Mouse (Mus musculus): ENCODE data around the gene Acsf3. TPM values are rescaled to one million over a fixed set of nuclear protein-coding genes. Genes with fewer than 3 reads are reported as not detected.

Acsf3 gene
- polyA plus RNA-seq, 1 experiment: 18.6 TPM

DNA sequence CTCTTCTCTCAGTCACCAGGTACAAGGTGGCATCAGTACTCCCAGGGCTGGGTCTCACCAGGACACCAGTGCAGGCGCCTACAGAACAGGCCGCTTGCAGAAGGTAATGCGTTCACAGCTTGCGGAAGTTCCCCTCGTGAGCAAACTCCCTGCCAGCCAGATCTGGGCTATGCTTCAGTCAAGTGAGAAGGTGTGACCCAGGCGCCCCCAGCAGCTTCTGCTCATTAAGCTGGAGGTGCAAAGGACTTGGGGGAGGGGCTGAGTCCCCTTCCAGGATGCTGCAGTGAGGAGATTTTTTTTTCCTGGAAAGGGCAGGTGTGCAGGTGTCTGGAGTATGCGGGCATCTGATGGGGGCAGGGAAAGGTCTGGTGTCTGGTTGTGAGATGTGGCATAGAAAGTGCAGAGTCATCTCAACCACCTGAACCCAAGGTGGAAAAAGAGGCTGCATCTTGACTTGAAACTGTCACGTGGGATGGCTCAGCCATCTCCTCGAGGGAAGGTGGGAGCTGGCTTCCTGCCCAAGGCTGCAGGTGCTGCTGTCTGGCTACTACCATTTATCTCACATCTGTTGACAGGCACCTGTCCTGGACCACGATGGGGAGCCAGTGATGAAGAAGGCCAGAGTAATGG, 2.7 kb upstream of the Acsf3 start:
- no peaks in the 10 kb centered on the region for H3K27me3 ChIP-seq (ENCODE audit: control insufficient read depth, insufficient read depth, low read length)
- no peak for TF ChIP-seq CTCF (IDR thresholded peaks at IDR 0.05; ENCODE audit: control insufficient read depth, insufficient read depth, insufficient replicate concordance, low read depth, low read length)
- no peak for TF ChIP-seq POLR2A (IDR thresholded peaks at IDR 0.05; ENCODE audit: control insufficient read depth, low read depth, low read length)

DNA sequence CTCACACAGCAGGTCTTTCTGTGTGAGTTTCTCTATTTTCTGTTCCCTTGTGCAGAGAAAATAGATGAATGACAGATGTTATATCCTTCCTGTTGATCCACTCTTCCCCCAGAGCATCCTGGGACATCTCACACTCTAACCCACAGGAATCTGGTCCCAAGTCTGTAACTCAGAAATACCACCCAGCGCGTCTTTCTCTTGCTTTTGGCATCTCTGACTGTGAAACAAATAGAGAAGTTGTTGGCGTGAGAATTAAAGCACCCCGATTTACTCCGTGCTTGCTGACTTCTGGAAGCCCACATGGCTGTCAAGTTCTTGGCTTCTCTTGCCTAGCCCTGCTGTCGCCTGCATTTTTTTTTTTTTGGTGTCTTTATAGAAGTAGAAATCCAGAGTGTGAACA, 2.4 kb downstream of the Acsf3 start:
- Histone ChIP-seq H3K4me3 (ENCODE audit: control insufficient read depth, low read depth, low read length) (no peak overlapping the region), H3K27me3 (ENCODE audit: control insufficient read depth, insufficient read depth, low read length) (no peaks in the 10 kb centered on the region), H3K27ac (ENCODE audit: control insufficient read depth, insufficient read depth, low read depth, low read length) (no peak overlapping the region), H3K4me1 (ENCODE audit: control insufficient read depth, insufficient read depth, low read length) (peaks cover 5% of the 10 kb centered on the region), H3K36me3 (ENCODE audit: control insufficient read depth, insufficient read depth, low read length) (no peaks in the 10 kb centered on the region; the same call in 1 of the 2 replicates)
- TF ChIP-seq CTCF (IDR thresholded peaks at IDR 0.05; ENCODE audit: control insufficient read depth, insufficient read depth, insufficient replicate concordance, low read depth, low read length) (no peak), POLR2A (IDR thresholded peaks at IDR 0.05; ENCODE audit: control insufficient read depth, low read depth, low read length) (no peak)

More for the DNA sequence above, 2.7 kb upstream of the Acsf3 start:
- Histone ChIP-seq H3K36me3 (ENCODE audit: control insufficient read depth, insufficient read depth, low read length) (no peaks in the 10 kb centered on the region), H3K4me1 (ENCODE audit: control insufficient read depth, insufficient read depth, low read length) (peaks cover 5% of the 10 kb centered on the region), H3K4me3 (ENCODE audit: control insufficient read depth, low read depth, low read length) (no peak overlapping the region), H3K27ac (ENCODE audit: control insufficient read depth, insufficient read depth, low read depth, low read length) (no peak overlapping the region)

DNA sequence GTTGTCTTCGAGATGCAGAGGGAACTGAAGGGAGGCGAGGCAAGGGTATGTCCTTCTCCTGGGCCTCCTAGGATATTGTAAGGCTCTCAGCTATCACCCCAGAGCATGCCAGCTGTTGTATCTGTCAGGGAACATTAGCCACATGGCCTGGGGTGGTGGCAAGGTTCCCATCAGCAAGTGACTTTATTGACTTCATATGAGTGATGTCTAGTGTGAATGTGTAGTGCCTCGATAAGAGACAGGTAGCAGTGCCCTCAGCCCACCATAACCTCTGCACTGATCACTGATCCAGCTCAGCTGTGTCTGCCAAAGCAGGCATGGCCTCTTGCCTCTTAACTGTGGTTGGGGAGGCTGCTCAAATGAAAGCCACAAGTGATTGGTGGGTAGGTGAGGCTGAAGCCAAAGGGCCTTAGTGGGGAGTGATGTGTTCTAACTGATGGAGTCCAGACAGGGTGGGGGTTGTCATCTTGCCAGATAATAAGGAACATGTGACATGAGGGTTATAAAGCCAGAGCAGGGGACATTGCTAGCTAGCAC, 3.5 kb downstream of the Acsf3 start:
- Histone ChIP-seq H3K27me3 (ENCODE audit: control insufficient read depth, insufficient read depth, low read length) (no peaks in the 10 kb centered on the region), H3K27ac (ENCODE audit: control insufficient read depth, insufficient read depth, low read depth, low read length) (no peak overlapping the region), H3K4me1 (ENCODE audit: control insufficient read depth, insufficient read depth, low read length) (peaks cover 5% of the 10 kb centered on the region), H3K36me3 (ENCODE audit: control insufficient read depth, insufficient read depth, low read length) (no peaks in the 10 kb centered on the region; the same call in 1 of the 2 replicates), H3K4me3 (ENCODE audit: control insufficient read depth, low read depth, low read length) (no peak overlapping the region)
- TF ChIP-seq POLR2A (IDR thresholded peaks at IDR 0.05; ENCODE audit: control insufficient read depth, low read depth, low read length): no peak
- no peak for TF ChIP-seq CTCF (IDR thresholded peaks at IDR 0.05; ENCODE audit: control insufficient read depth, insufficient read depth, insufficient replicate concordance, low read depth, low read length)

DNA sequence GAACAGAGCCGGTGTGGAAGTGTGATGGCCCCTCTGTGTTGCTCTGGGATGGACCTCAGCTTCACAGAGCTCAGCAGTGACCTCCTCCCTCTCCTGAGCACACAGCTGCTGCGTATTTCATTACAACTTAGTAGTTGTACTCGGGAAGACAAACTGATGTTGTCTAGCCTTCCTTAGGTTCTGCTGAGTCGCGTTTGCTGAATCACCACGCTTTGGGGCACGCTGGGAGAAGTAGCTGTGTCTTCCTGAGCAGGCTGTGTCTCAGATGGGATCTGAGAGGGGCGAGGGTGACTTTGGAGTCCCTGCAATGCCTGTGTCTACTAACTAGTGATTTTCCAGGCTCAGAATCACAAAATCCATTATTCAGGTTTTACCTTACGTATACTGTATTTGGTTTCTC, 4.0 kb downstream of the Acsf3 start:
- Histone ChIP-seq H3K36me3 (ENCODE audit: control insufficient read depth, insufficient read depth, low read length) (no peaks in the 10 kb centered on the region; the same call in 1 of the 2 replicates), H3K27me3 (ENCODE audit: control insufficient read depth, insufficient read depth, low read length) (no peaks in the 10 kb centered on the region), H3K4me1 (ENCODE audit: control insufficient read depth, insufficient read depth, low read length) (peaks cover 5% of the 10 kb centered on the region), H3K27ac (ENCODE audit: control insufficient read depth, insufficient read depth, low read depth, low read length) (no peak overlapping the region), H3K4me3 (ENCODE audit: control insufficient read depth, low read depth, low read length) (no peak overlapping the region)
- TF ChIP-seq CTCF (IDR thresholded peaks at IDR 0.05; ENCODE audit: control insufficient read depth, insufficient read depth, insufficient replicate concordance, low read depth, low read length): no peak
- TF ChIP-seq POLR2A (IDR thresholded peaks at IDR 0.05; ENCODE audit: control insufficient read depth, low read depth, low read length): no peak

DNA sequence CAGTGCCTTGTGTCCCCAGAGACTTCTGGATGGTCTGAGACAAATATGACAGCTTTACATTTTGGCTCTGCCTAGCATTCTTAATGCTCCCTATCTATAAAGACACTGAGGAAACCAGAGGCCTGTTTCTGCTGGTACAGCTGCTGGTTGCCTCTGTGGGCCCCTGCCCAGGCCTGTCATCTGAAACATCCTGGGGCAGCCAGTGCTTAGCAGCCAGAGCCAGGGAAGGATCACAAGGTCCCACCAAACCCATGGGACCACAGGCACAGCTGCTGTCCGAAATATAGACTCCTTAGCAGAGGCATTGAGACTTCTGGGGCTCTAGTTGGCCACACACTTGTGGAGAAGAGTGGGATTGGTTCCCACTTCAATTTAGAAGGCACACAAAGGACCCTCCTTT, 9.5 kb downstream of the Acsf3 start:
- TF ChIP-seq CTCF (IDR thresholded peaks at IDR 0.05; ENCODE audit: control insufficient read depth, insufficient read depth, insufficient replicate concordance, low read depth, low read length): no peak
- no peak for TF ChIP-seq POLR2A (IDR thresholded peaks at IDR 0.05; ENCODE audit: control insufficient read depth, low read depth, low read length)

DNA sequence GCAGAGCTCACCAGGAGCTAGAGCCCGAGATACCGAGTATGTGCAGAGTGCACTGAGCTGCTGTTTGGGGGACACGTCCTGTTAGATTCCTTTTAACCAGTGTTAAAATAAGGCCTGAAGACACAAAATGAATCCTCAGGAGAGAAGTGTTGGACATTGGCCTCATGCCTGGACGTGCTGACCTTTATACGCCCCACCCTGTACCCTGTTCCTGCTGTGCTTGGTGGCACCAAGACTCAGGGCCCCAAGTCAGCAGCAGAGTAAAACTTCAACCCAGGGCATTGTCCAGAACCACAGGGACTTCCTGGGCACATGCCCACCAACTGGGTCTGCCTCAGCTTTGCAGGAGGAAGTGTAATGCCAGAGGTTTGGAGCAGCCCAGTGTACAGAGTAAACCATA, 14.5 kb downstream of the Acsf3 start:
- Histone ChIP-seq H3K4me1 (ENCODE audit: control insufficient read depth, insufficient read depth, low read length) (no peaks in the 10 kb centered on the region), H3K27ac (ENCODE audit: control insufficient read depth, insufficient read depth, low read depth, low read length) (no peak overlapping the region), H3K4me3 (ENCODE audit: control insufficient read depth, low read depth, low read length) (no peak overlapping the region), H3K36me3 (ENCODE audit: control insufficient read depth, insufficient read depth, low read length) (peaks cover 1% of the 10 kb centered on the region; the same call in 1 of the 2 replicates), H3K27me3 (ENCODE audit: control insufficient read depth, insufficient read depth, low read length) (no peaks in the 10 kb centered on the region)
- TF ChIP-seq POLR2A (IDR thresholded peaks at IDR 0.05; ENCODE audit: control insufficient read depth, low read depth, low read length): no peak
- no peak for TF ChIP-seq CTCF (IDR thresholded peaks at IDR 0.05; ENCODE audit: control insufficient read depth, insufficient read depth, insufficient replicate concordance, low read depth, low read length)

More for the DNA sequence above, 9.5 kb downstream of the Acsf3 start:
- no peaks in the 10 kb centered on the region for H3K4me1 ChIP-seq (ENCODE audit: control insufficient read depth, insufficient read depth, low read length)
- H3K27me3 ChIP-seq (ENCODE audit: control insufficient read depth, insufficient read depth, low read length): no peaks in the 10 kb centered on the region
- H3K36me3 ChIP-seq (ENCODE audit: control insufficient read depth, insufficient read depth, low read length): peaks cover 1% of the 10 kb centered on the region
- no peak overlapping the region for H3K27ac ChIP-seq (ENCODE audit: control insufficient read depth, insufficient read depth, low read depth, low read length)
- no peak overlapping the region for H3K4me3 ChIP-seq (ENCODE audit: control insufficient read depth, low read depth, low read length)

DNA sequence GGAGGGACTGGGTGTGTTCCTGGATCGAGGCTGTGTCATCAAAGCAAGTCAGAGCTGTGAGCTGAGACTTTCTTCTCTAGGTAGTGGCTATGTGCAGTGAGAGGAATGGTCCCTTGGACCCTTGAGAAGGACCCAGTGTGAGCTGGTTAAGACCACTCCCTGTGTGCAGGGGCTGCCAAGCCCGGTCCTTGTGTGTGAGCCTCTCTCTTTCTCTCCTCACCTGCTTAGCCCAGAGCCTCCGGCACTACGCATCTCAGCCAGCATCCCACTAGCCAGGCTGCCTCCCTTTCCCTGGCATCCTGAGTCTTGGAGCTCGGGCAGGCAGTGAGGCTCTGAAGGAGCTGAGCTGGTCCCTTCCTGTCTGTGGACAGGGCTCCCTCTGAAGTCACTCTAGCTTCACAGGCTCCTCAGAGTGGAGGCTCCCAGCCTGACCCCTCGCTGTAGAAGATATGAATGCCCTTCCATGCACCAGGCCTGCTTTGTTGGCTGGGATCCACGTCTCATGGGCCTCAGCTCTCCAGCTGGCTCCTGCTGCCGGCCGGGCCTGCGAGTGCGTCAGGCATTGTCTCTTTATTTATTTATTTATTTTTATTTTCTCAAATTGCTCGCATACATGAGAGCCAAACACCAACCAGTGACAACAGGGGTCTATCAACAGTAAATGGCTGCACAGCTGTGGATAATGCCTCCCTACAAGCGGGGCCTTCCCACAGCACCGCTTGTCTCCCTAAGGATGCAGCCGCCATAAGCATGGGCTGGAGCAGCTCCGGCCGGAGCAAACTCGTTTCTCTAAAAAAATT, 18.3 kb downstream of the Acsf3 start:
- Histone ChIP-seq H3K36me3 (ENCODE audit: control insufficient read depth, insufficient read depth, low read length) (no peaks in the 10 kb centered on the region), H3K4me1 (ENCODE audit: control insufficient read depth, insufficient read depth, low read length) (no peaks in the 10 kb centered on the region), H3K4me3 (ENCODE audit: control insufficient read depth, low read depth, low read length) (no peak overlapping the region), H3K27me3 (ENCODE audit: control insufficient read depth, insufficient read depth, low read length) (no peaks in the 10 kb centered on the region), H3K27ac (ENCODE audit: control insufficient read depth, insufficient read depth, low read depth, low read length) (no peak overlapping the region)
- TF ChIP-seq CTCF (IDR thresholded peaks at IDR 0.05; ENCODE audit: control insufficient read depth, insufficient read depth, insufficient replicate concordance, low read depth, low read length) (no peak), POLR2A (IDR thresholded peaks at IDR 0.05; ENCODE audit: control insufficient read depth, low read depth, low read length) (no peak)

Data from testis, adult 2 months (tissue).